Mouse (Mus musculus) left cerebral cortex, adult 11 months (tissue): ENCODE data around the gene AW822073.
"Not testable (repeated sequence)": the region's sequence is repeated elsewhere in the genome, so short reads cannot be mapped to it uniquely, and the experiment has no call there.

ENCODE experiments used
- DNase-seq: peaks from one replicate; pipeline ENCODE4 v3.0.0; 2022; ENCODE audit warnings: low spot score

The AW822073 gene

GRCm38 (mm10) chr10:58221571-58221970 is 3.2 kb downstream of the AW822073 start:
- not testable (repeated sequence) for DNase-seq

GRCm38 (mm10) chr10:58220726-58221125 is 4.0 kb downstream of the AW822073 start:
- no peak for DNase-seq

GRCm38 (mm10) chr10:58217366-58217765 is 7.4 kb downstream of the AW822073 start:
- DNase-seq = no peak

GRCm38 (mm10) chr10:58215353-58215752 is 9.4 kb downstream of the AW822073 start:
- no peak for DNase-seq

GRCm38 (mm10) chr10:58214934-58215333 is 9.8 kb downstream of the AW822073 start:
- DNase-seq = no peak

GRCm38 (mm10) chr10:58214497-58214896 is 10.2 kb downstream of the AW822073 start:
- DNase-seq = no peak

- DNase-seq = no peak
Measured at GRCm38 (mm10) chr10:58212230-58212629, 12.5 kb downstream of the AW822073 start.

- no peak for DNase-seq
Measured at GRCm38 (mm10) chr10:58211213-58211612, 13.5 kb downstream of the AW822073 start.

- no peak for DNase-seq
Measured at GRCm38 (mm10) chr10:58210514-58210913, 14.2 kb downstream of the AW822073 start.

- DNase-seq = no peak
Measured at GRCm38 (mm10) chr10:58209710-58210467, 14.8 kb downstream of the AW822073 start.

- DNase-seq = no peak
Measured at GRCm38 (mm10) chr10:58206639-58207404, 17.9 kb downstream of the AW822073 start.

GRCm38 (mm10) chr10:58205986-58206385 is 18.7 kb downstream of the AW822073 start:
- no peak for DNase-seq
